Mouse (Mus musculus) embryonic facial prominence, embryonic 12.5 days (tissue): ENCODE data around the gene Plk3. TPM values are rescaled to one million over a fixed set of nuclear protein-coding genes. Genes with fewer than 3 reads are reported as not detected.

ENCODE experiments used
- ATAC-seq: fragments of 200-750 bp; cut with Nextera tagmentation; 2 replicates; pipeline ENCODE4 v1.8.0; 2017; ENCODE audit not compliant: insufficient number of reproducible peaks, insufficient read depth, low FRiP score, low TSS enrichment
- H3K27ac ChIP-seq: fragments of 300-500 bp; sonication (generic); 2 replicates; pipeline ENCODE4 v1.5.1; 2016; ENCODE audit warnings: mild to moderate bottlenecking
- H3K27me3 ChIP-seq: fragments of 300-500 bp; sonication (generic); 2 replicates; pipeline ENCODE4 v1.6.1; 2016; ENCODE audit warnings: mild to moderate bottlenecking, moderate library complexity
- H3K36me3 ChIP-seq: fragments of 300-500 bp; sonication (generic); 2 replicates; pipeline ENCODE4 v1.6.1; 2016; ENCODE audit warnings: mild to moderate bottlenecking
- H3K4me1 ChIP-seq: fragments of 300-500 bp; sonication (generic); 2 replicates; pipeline ENCODE4 v1.6.1; 2016
- H3K4me2 ChIP-seq: fragments of 300-500 bp; sonication (generic); replicated peaks from 2 replicates; pipeline ENCODE4 v1.6.1; 2016; ENCODE audit warnings: mild to moderate bottlenecking, moderate library complexity
- H3K4me3 ChIP-seq: fragments of 300-500 bp; sonication (generic); 2 replicates; pipeline ENCODE4 v1.5.1; 2016; ENCODE audit warnings: mild to moderate bottlenecking
- H3K9ac ChIP-seq: fragments of 300-500 bp; sonication (generic); 2 replicates; pipeline ENCODE4 v1.6.1; 2016; ENCODE audit warnings: mild to moderate bottlenecking, moderate library complexity
- H3K9me3 ChIP-seq: fragments of 300-500 bp; sonication (generic); 2 replicates; pipeline ENCODE4 v1.6.1; 2016; ENCODE audit warnings: mild to moderate bottlenecking, moderate library complexity
- WGBS: fragments of 180-500 bp; shearing (Covaris S2); methylation state at CpG from one replicate; pipeline ENCODE4 v1.1.7; 2016; 5-methylcytosine and 5-hydroxymethylcytosine counted together
- microRNA-seq: library from miRNA; unstranded; fragments of <30 nt; microRNA quantifications from one replicate; pipeline ENCODE4, GENCODE M21; 2017
- polyA plus RNA-seq: library from polyadenylated mRNA; unstranded; fragments of >200 nt; fragmentation: Nextera tagmentation; extraction: Ambion mirVana; gene quantifications from 2 replicates; pipeline ENCODE4 v1.2.1, GENCODE M21; 2016

The Plk3 gene
- polyA plus RNA-seq, 1 experiment from 2014 or later, result 5.0 TPM

- H3K27ac ChIP-seq, result peak within 1 kb of the TSS; percentile 78
- H3K27me3 ChIP-seq, result no peaks in the 10 kb centered on the region
- no peaks in the 10 kb centered on the region for H3K9me3 ChIP-seq
- WGBS, result under 1% methylated on average over 50 of the region's 50 CpGs
- peak; percentile 79 for ATAC-seq
- no peaks in the 10 kb centered on the region for H3K36me3 ChIP-seq
- H3K4me3 ChIP-seq, result peak within 1 kb of the TSS; percentile 65
- H3K4me1 ChIP-seq, result peaks cover 28% of the 10 kb centered on the region
- peak within 1 kb of the TSS; percentile 96 for H3K4me2 ChIP-seq
- H3K9ac ChIP-seq, result peak within 1 kb of the TSS; percentile 55
Measured at GRCm38 (mm10) chr4:117095551-117096452, 38.0 kb downstream of the Plk3 start, which contains the start of gene Ptch2. Gene Ptch2 (plus strand): TSS chr4:117096075.

GRCm38 (mm10) chr4:117094626-117095361 is 39.0 kb downstream of the Plk3 start:
- 0 out of 2 replicates have a peak overlapping the region, but pooled peaks have one; percentile 78 for H3K27ac ChIP-seq
- no peak overlapping the region for H3K9ac ChIP-seq
- peaks cover 28% of the 10 kb centered on the region for H3K4me1 ChIP-seq
- H3K4me2 ChIP-seq, result no peak overlapping the region
- 91% methylated on average over 3 of the region's 3 CpGs for WGBS
- no peak for ATAC-seq
- H3K36me3 ChIP-seq, result no peaks in the 10 kb centered on the region
- no peaks in the 10 kb centered on the region for H3K27me3 ChIP-seq
- H3K9me3 ChIP-seq, result no peaks in the 10 kb centered on the region
- no peak overlapping the region for H3K4me3 ChIP-seq

GRCm38 (mm10) chr4:117090586-117090985 is 43.2 kb downstream of the Plk3 start:
- Histone ChIP-seq H3K9me3 (no peaks in the 10 kb centered on the region), H3K9ac (no peak overlapping the region), H3K4me2 (no peak overlapping the region), H3K4me1 (no peaks in the 10 kb centered on the region), H3K27me3 (no peaks in the 10 kb centered on the region), H3K4me3 (no peak overlapping the region), H3K36me3 (peaks cover 10% of the 10 kb centered on the region), H3K27ac (no peak overlapping the region)
- no peak for ATAC-seq
- 86% methylated on average over 7 of the region's 7 CpGs for WGBS

- no peak for ATAC-seq
Measured at GRCm38 (mm10) chr4:117087948-117088640, 45.7 kb downstream of the Plk3 start.

More at GRCm38 (mm10) chr4:117087948-117088640, 45.7 kb downstream of the Plk3 start:
- H3K9me3 ChIP-seq, result no peaks in the 10 kb centered on the region
- H3K4me1 ChIP-seq, result no peaks in the 10 kb centered on the region
- no peak overlapping the region for H3K9ac ChIP-seq
- peaks cover 16% of the 10 kb centered on the region for H3K36me3 ChIP-seq
- H3K27me3 ChIP-seq, result no peaks in the 10 kb centered on the region
- no peak overlapping the region for H3K4me3 ChIP-seq
- WGBS, result 78% methylated on average over 7 of the region's 7 CpGs
- no peak overlapping the region for H3K27ac ChIP-seq
- H3K4me2 ChIP-seq, result no peak overlapping the region

Small RNA genes within 50 kb of the gene (microRNA-seq; reads per million reads assigned to microRNA genes)
- not detected for gene Gm22398

Other genes starting within 250 kb of the Plk3 start
- gene Urod, start 139.6 kb downstream of the Plk3 start, polyA plus RNA-seq, result 107 and 110 TPM in 2 replicates
- gene Hectd3, start 138.6 kb downstream of the Plk3 start, polyA plus RNA-seq, result 11.9 and 14.6 TPM in 2 replicates
- 43.8 and 45.5 TPM in 2 replicates for gene Eif2b3, start 114.6 kb downstream of the Plk3 start, polyA plus RNA-seq
- 10.4 and 12.1 TPM in 2 replicates for gene Ptch2, start 37.9 kb downstream of the Plk3 start, polyA plus RNA-seq
- gene Btbd19, start 8.2 kb downstream of the Plk3 start, polyA plus RNA-seq, result 4.4 and 4.9 TPM in 2 replicates
- gene Tctex1d4, start 7.2 kb downstream of the Plk3 start, polyA plus RNA-seq, result not detected in 2 replicates
- 804 and 834 TPM in 2 replicates for gene Rps8, start 22.3 kb upstream of the Plk3 start, polyA plus RNA-seq
- 83.8 and 89.5 TPM in 2 replicates for gene Kif2c, start 48.7 kb upstream of the Plk3 start, polyA plus RNA-seq
- 11.3 and 11.8 TPM in 2 replicates for gene Tmem53, start 118.0 kb upstream of the Plk3 start, polyA plus RNA-seq
- 0.64 and 1.3 TPM in 2 replicates for gene Armh1, start 118.2 kb upstream of the Plk3 start, polyA plus RNA-seq